Mouse (Mus musculus) liver, embryonic 16.5 days (tissue): ENCODE data around the gene Pfn1. TPM values are rescaled to one million over a fixed set of nuclear protein-coding genes. Genes with fewer than 3 reads are reported as not detected.
A peak's percentile ranks its signal among the peaks of the same experiment; 100 is the strongest.

Experiments
- ATAC-seq: fragments of 200-750 bp; cut with Nextera tagmentation; 2 replicates; pipeline ENCODE4 v1.8.0; 2017; ENCODE audit warnings: low read depth, mild to moderate bottlenecking, moderate number of reproducible peaks, moderate library complexity
- H3K27ac ChIP-seq: fragments of 300-500 bp; sonication (generic); 2 replicates; pipeline ENCODE4 v1.5.1; 2014; ENCODE audit warnings: mild to moderate bottlenecking, low read length
- H3K27me3 ChIP-seq: fragments of 300-500 bp; sonication (generic); 2 replicates; pipeline ENCODE4 v1.6.1; 2014; ENCODE audit warnings: low read depth, low read length, mixed read lengths; ENCODE audit not compliant: control insufficient read depth, insufficient read depth
- H3K36me3 ChIP-seq: fragments of 300-500 bp; sonication (generic); 2 replicates; pipeline ENCODE4 v1.6.1; 2014; ENCODE audit warnings: mild to moderate bottlenecking; ENCODE audit not compliant: control insufficient read depth, insufficient read depth
- H3K4me1 ChIP-seq: fragments of 300-500 bp; sonication (generic); 2 replicates; pipeline ENCODE4 v1.6.1; 2014; ENCODE audit warnings: low read depth, low read length, mixed read lengths; ENCODE audit not compliant: control insufficient read depth
- H3K4me2 ChIP-seq: fragments of 300-500 bp; sonication (generic); 2 replicates; pipeline ENCODE4 v1.6.1; 2014; ENCODE audit warnings: low read depth, low read length, mixed read lengths
- H3K4me3 ChIP-seq: fragments of 300-500 bp; sonication (generic); 2 replicates; pipeline ENCODE4 v1.5.1; 2014; ENCODE audit warnings: low read depth, mild to moderate bottlenecking, low read length
- H3K9ac ChIP-seq: fragments of 300-500 bp; sonication (generic); 2 replicates; pipeline ENCODE4 v1.6.1; 2014; ENCODE audit warnings: low read depth, low read length
- H3K9me3 ChIP-seq: fragments of 300-500 bp; sonication (generic); replicated peaks from 2 replicates; pipeline ENCODE4 v1.6.1; 2016; ENCODE audit warnings: low read length; ENCODE audit not compliant: control insufficient read depth
- WGBS: fragments of 180-500 bp; shearing (Covaris S2); extraction: QIAGEN DNeasy Blood & Tissue Kit; methylation state at CpG from one replicate; pipeline ENCODE4 v1.1.7; 2014; ENCODE audit not compliant: insufficient replicate concordance; 5-methylcytosine and 5-hydroxymethylcytosine counted together
- polyA plus RNA-seq: library from polyadenylated mRNA; unstranded; fragments of >200 nt; fragmentation: Nextera tagmentation; extraction: Ambion mirVana; gene quantifications from 2 replicates; pipeline ENCODE4 v1.2.1, GENCODE M21; 2015

Pfn1 gene
- polyA plus RNA-seq, 1 experiment from 2014 or later = 965 TPM

DNA sequence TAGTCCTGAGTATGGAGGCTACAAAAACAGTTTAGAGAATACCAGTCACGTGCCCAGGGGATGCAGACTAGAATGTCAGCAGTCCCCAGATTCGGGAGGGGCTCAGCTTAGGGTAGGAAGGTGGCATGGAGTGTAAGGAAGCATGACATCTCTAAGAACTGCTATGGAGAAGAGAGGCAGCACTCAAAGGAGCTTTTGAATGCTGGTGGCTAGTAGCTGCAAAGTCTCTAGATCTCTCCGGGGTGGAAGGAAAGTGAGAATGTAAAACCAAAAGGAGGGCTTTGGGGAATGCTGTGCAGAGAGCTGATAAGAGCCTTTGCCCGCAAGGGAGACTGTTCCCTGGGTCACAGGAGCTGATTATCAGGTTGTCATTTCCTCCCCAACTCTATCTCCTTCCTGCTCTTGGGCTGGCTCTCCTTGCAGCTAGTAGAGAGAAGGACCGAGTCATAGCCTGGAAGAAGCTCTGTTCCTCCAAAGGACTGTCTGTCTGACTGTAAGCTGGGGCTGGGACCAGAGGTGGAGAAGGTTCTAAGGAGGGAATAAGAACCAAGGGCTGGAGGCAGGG lies 15.6 kb downstream of the Pfn1 start, which contains the start of gene Gp1ba:
Gene Gp1ba (plus strand): TSS at position 409 of the 565 bp plus-strand sequence.
- Histone ChIP-seq H3K4me1 (peaks cover 26% of the 10 kb centered on the region), H3K4me2 (peak within 1 kb of the TSS; percentile 56)
- peak; percentile 88 for ATAC-seq

DNA sequence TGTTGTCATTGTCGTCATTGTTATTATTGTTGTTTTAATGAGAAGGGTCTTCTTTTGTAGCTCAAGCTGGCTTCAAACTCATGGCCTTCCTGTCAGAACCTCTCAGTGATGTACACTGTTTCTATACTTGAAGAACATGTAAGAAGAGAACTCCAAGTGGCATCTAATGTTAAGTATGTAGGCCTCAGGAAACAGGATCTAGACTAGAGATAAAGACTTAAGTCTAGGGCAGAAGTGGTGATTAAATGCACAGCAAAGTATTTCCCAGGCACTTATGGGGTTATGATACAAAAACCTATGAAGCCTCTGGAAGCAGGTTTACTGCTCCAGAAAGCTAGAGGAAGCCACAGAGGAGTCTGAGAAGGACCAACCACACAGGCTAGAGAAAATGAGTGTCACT lies 16.2 kb downstream of the Pfn1 start:
- no peak for ATAC-seq
- peak overlapping the region; percentile 27 for H3K4me3 ChIP-seq
- H3K4me2 ChIP-seq = peak overlapping the region; percentile 56
- H3K9me3 ChIP-seq = no peaks in the 10 kb centered on the region
- no peaks in the 10 kb centered on the region for H3K27me3 ChIP-seq
- peaks cover 26% of the 10 kb centered on the region for H3K4me1 ChIP-seq
- WGBS = 45% methylated on average over 1 of the region's 1 CpGs
- H3K27ac ChIP-seq = peak overlapping the region; percentile 84
- peak overlapping the region; percentile 52; the same call in 1 of the 2 replicates for H3K9ac ChIP-seq
- H3K36me3 ChIP-seq = no peaks in the 10 kb centered on the region

More for the DNA sequence above, 15.6 kb downstream of the Pfn1 start, which contains the start of gene Gp1ba:
- peak within 1 kb of the TSS; percentile 27 for H3K4me3 ChIP-seq
- 7% methylated on average over 5 of the region's 5 CpGs for WGBS
- H3K36me3 ChIP-seq = no peaks in the 10 kb centered on the region; the same call in 1 of the 2 replicates
- H3K27me3 ChIP-seq = no peaks in the 10 kb centered on the region
- H3K9ac ChIP-seq = peak within 1 kb of the TSS; percentile 52
- H3K27ac ChIP-seq = peak within 1 kb of the TSS; percentile 84
- H3K9me3 ChIP-seq = no peaks in the 10 kb centered on the region

GRCm38 (mm10) chr11:70637764-70638163 lies 16.7 kb downstream of the Pfn1 start:
- Histone ChIP-seq H3K4me2 (no peak overlapping the region), H3K27ac (peak overlapping the region; percentile 84; the same call in 1 of the 2 replicates), H3K27me3 (no peaks in the 10 kb centered on the region), H3K9ac (no peak overlapping the region), H3K4me3 (no peak overlapping the region), H3K4me1 (peaks cover 26% of the 10 kb centered on the region), H3K36me3 (no peaks in the 10 kb centered on the region), H3K9me3 (no peaks in the 10 kb centered on the region)
- ATAC-seq = no peak
- WGBS = 81% methylated on average over 1 of the region's 1 CpGs

- Histone ChIP-seq H3K27ac (no peak overlapping the region), H3K9ac (no peak overlapping the region), H3K27me3 (no peaks in the 10 kb centered on the region), H3K4me3 (no peak overlapping the region), H3K36me3 (no peaks in the 10 kb centered on the region), H3K4me1 (peaks cover 26% of the 10 kb centered on the region), H3K9me3 (no peaks in the 10 kb centered on the region), H3K4me2 (no peak overlapping the region)
- WGBS = 74% methylated on average over 4 of the region's 4 CpGs
- ATAC-seq = no peak
These were observed 18.8 kb downstream of the Pfn1 start for GRCm38 (mm10) chr11:70635601-70636000.

GRCm38 (mm10) chr11:70630129-70630528 lies 24.3 kb downstream of the Pfn1 start:
- H3K36me3 ChIP-seq = no peaks in the 10 kb centered on the region
- H3K27ac ChIP-seq = no peak overlapping the region
- H3K9ac ChIP-seq = no peak overlapping the region
- H3K4me3 ChIP-seq = no peak overlapping the region
- H3K27me3 ChIP-seq = no peaks in the 10 kb centered on the region
- ATAC-seq = no peak
- H3K4me1 ChIP-seq = no peaks in the 10 kb centered on the region
- H3K9me3 ChIP-seq = no peaks in the 10 kb centered on the region
- WGBS = 25% methylated on average over 7 of the region's 7 CpGs
- H3K4me2 ChIP-seq = no peak overlapping the region

DNA sequence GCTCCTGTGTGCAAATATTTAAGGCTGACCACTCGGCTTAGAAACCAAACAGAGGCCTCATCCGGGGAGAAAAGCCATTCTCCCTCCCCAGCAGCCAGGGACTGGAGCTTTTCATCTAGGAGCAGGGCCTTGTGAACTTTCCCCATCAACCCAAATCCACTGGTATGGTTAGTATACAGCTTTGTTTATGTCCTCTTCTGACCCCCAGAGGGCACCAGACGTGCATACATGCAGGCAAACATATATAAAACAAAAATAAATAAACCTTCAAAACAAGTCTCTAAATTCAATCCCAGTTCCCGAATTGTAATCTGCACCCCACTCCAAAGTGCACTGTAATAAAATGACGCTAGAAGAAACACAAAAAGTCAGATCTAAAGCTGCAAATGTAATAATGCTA lies 24.9 kb downstream of the Pfn1 start:
- H3K27me3 ChIP-seq = no peaks in the 10 kb centered on the region
- H3K9ac ChIP-seq = no peak overlapping the region
- no peaks in the 10 kb centered on the region for H3K4me1 ChIP-seq
- no peak overlapping the region for H3K4me3 ChIP-seq
- no peak for ATAC-seq
- H3K4me2 ChIP-seq = no peak overlapping the region
- H3K9me3 ChIP-seq = no peaks in the 10 kb centered on the region
- no peaks in the 10 kb centered on the region for H3K36me3 ChIP-seq
- no peak overlapping the region for H3K27ac ChIP-seq
- WGBS = 32% methylated on average over 5 of the region's 5 CpGs

- Histone ChIP-seq H3K27ac (no peak overlapping the region), H3K36me3 (no peaks in the 10 kb centered on the region), H3K27me3 (no peaks in the 10 kb centered on the region), H3K4me2 (no peak overlapping the region), H3K4me3 (no peak overlapping the region), H3K9ac (no peak overlapping the region), H3K4me1 (no peaks in the 10 kb centered on the region), H3K9me3 (no peaks in the 10 kb centered on the region)
- 44% methylated on average over 2 of the region's 2 CpGs for WGBS
- ATAC-seq = no peak
These were observed 26.0 kb downstream of the Pfn1 start for GRCm38 (mm10) chr11:70628431-70628830.

GRCm38 (mm10) chr11:70626877-70627276 lies 27.6 kb downstream of the Pfn1 start:
- H3K27me3 ChIP-seq = no peaks in the 10 kb centered on the region
- H3K4me2 ChIP-seq = no peak overlapping the region
- H3K9me3 ChIP-seq = no peaks in the 10 kb centered on the region
- WGBS = 58% methylated on average over 4 of the region's 4 CpGs
- no peaks in the 10 kb centered on the region for H3K36me3 ChIP-seq
- H3K4me3 ChIP-seq = no peak overlapping the region
- H3K4me1 ChIP-seq = no peaks in the 10 kb centered on the region
- no peak overlapping the region for H3K27ac ChIP-seq
- no peak overlapping the region for H3K9ac ChIP-seq
- peak; percentile 14; the same call in 1 of the 2 replicates for ATAC-seq

- ATAC-seq = no peak
- 31% methylated on average over 4 of the region's 4 CpGs for WGBS
- Histone ChIP-seq H3K27ac (no peak overlapping the region), H3K4me2 (no peak overlapping the region), H3K27me3 (no peaks in the 10 kb centered on the region), H3K9me3 (no peaks in the 10 kb centered on the region), H3K36me3 (no peaks in the 10 kb centered on the region), H3K9ac (no peak overlapping the region), H3K4me3 (no peak overlapping the region), H3K4me1 (no peaks in the 10 kb centered on the region)
These were observed 29.0 kb downstream of the Pfn1 start for GRCm38 (mm10) chr11:70625473-70625872.
